Mouse (Mus musculus) forebrain, embryonic 15.5 days (tissue): Measurements from ENCODE around the gene Top1. TPM values are rescaled to one million over a fixed set of nuclear protein-coding genes. Genes with fewer than 3 reads are reported as not detected.

ENCODE experiments used
- ATAC-seq: fragments of 200-750 bp; cut with Nextera tagmentation; replicated peaks from 2 replicates; pipeline ENCODE4 v1.8.0; 2017; ENCODE audit warnings: mild to moderate bottlenecking, moderate TSS enrichment, moderate library complexity
- H3K27ac ChIP-seq: fragments of 300-500 bp; sonication (generic); replicated peaks from 2 replicates; pipeline ENCODE4 v1.5.1; 2015; ENCODE audit warnings: mild to moderate bottlenecking, inconsistent platforms
- H3K27me3 ChIP-seq: fragments of 300-500 bp; sonication (generic); 2 replicates; pipeline ENCODE4 v1.6.1; 2015; ENCODE audit warnings: inconsistent platforms
- H3K36me3 ChIP-seq: fragments of 300-500 bp; sonication (generic); 2 replicates; pipeline ENCODE4 v1.6.1; 2015; ENCODE audit warnings: mild to moderate bottlenecking, inconsistent platforms
- H3K4me1 ChIP-seq: fragments of 300-500 bp; sonication (generic); 2 replicates; pipeline ENCODE4 v1.6.1; 2015; ENCODE audit warnings: inconsistent platforms
- H3K4me2 ChIP-seq: fragments of 300-500 bp; sonication (generic); replicated peaks from 2 replicates; pipeline ENCODE4 v1.6.1; 2015; ENCODE audit warnings: mild to moderate bottlenecking, inconsistent platforms
- H3K4me3 ChIP-seq: fragments of 300-500 bp; sonication (generic); 2 replicates; pipeline ENCODE4 v1.5.1; 2015; ENCODE audit warnings: mild to moderate bottlenecking, inconsistent platforms
- H3K9ac ChIP-seq: fragments of 300-500 bp; sonication (generic); replicated peaks from 2 replicates; pipeline ENCODE4 v1.6.1; 2015; ENCODE audit warnings: mild to moderate bottlenecking, inconsistent platforms
- H3K9me3 ChIP-seq: fragments of 300-500 bp; sonication (generic); 2 replicates; pipeline ENCODE4 v1.6.1; 2016; ENCODE audit warnings: inconsistent platforms
- WGBS: fragments of 180-500 bp; shearing (Covaris S2); methylation state at CpG from one replicate; pipeline ENCODE4 v1.1.7; 2015; ENCODE audit warnings: mixed read lengths; 5-methylcytosine and 5-hydroxymethylcytosine counted together
- polyA plus RNA-seq: library from polyadenylated mRNA; unstranded; fragments of >200 nt; fragmentation: Nextera tagmentation; extraction: Ambion mirVana; gene quantifications from 2 replicates; pipeline ENCODE4 v1.2.1, GENCODE M21; 2015

Gene Top1
- polyA plus RNA-seq, 1 experiment from 2014 or later = 106 TPM

DNA sequence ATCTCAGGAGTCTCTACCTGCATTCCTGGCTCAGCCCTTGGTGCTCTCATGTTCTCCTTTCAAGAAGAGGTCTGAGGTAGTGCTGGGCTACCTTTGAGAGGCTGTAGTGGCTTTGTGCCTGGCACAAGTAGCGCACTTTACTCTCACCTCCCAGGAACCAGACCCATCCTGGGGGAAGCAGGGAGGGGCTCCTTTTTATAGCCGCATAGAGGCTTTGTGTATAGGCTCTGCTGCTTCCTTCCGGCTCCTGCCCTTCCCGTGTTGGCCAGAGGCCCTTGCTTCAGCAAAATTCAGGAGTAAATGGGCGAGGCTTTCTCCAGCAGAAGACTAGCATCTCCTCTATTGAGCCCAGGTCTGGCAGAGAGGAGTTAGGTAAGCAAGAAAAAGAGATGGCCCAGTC, 92.7 kb downstream of the Top1 start:
- no peak overlapping the region; the same call in 1 of the 2 replicates for H3K27ac ChIP-seq
- H3K4me2 ChIP-seq = no peak overlapping the region
- H3K4me1 ChIP-seq = peaks cover 77% of the 10 kb centered on the region
- 78% methylated on average over 5 of the region's 5 CpGs for WGBS
- no peak for ATAC-seq
- H3K9ac ChIP-seq = no peak overlapping the region
- H3K9me3 ChIP-seq = no peaks in the 10 kb centered on the region
- H3K27me3 ChIP-seq = no peaks in the 10 kb centered on the region
- no peak overlapping the region for H3K4me3 ChIP-seq
- peaks cover 14% of the 10 kb centered on the region for H3K36me3 ChIP-seq

DNA sequence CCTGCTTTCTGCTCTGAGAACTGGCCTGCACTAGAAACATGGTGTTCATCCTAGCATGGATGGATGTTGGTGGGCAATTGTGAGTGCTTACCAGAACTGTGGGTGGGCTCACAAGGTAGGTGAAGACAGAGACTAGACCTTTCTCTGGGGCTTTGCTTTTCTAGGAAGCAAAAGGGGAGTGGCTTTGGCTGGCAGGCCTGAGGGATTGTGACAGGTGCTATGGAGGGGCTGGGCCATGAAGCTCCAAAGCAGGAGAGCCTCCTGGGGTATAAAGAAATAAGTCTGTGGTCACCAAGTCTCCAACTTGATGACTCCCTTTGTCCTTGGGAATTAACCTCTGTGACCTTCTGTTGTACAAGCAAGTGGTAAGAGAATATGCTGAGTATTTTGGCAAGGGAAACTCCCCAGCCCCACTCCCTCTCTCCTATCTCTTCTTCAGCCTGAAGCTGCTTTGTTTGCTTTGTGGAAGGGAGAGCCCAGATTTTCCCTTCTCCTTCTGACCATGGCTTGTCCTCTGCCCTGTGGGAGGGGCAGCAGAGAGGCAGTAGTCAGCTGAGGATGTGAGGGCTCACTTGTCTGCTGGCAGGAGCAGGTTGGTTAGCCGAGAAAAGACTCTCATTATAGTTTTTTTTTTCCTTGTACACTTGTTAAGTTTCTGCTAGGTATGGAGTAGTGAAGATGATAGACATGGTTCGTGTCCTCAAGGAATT, 94.1 kb downstream of the Top1 start:
- Histone ChIP-seq H3K27ac (peak overlapping the region; percentile 52), H3K27me3 (no peaks in the 10 kb centered on the region), H3K4me3 (no peak overlapping the region), H3K9ac (no peak overlapping the region), H3K36me3 (peaks cover 14% of the 10 kb centered on the region), H3K9me3 (no peaks in the 10 kb centered on the region), H3K4me1 (peaks cover 70% of the 10 kb centered on the region), H3K4me2 (no peak overlapping the region)
- no peak for ATAC-seq
- 48% methylated on average over 2 of the region's 2 CpGs for WGBS

- Histone ChIP-seq H3K27ac (peak overlapping the region; percentile 52), H3K36me3 (peaks cover 9% of the 10 kb centered on the region; the same call in 1 of the 2 replicates), H3K4me3 (no peak overlapping the region), H3K9me3 (no peaks in the 10 kb centered on the region), H3K4me2 (no peak overlapping the region), H3K4me1 (peaks cover 68% of the 10 kb centered on the region), H3K9ac (no peak overlapping the region; the same call in 1 of the 2 replicates), H3K27me3 (no peaks in the 10 kb centered on the region)
- peak; percentile 69 for ATAC-seq
- WGBS = 31% methylated on average over 11 of the region's 11 CpGs
Observed at GRCm38 (mm10) chr2:160740521-160741156, 95.0 kb downstream of the Top1 start.

- Histone ChIP-seq H3K27me3 (no peaks in the 10 kb centered on the region), H3K9ac (no peak overlapping the region), H3K4me1 (peaks cover 66% of the 10 kb centered on the region), H3K27ac (peak overlapping the region; percentile 52), H3K9me3 (no peaks in the 10 kb centered on the region), H3K36me3 (peaks cover 11% of the 10 kb centered on the region), H3K4me3 (no peak overlapping the region), H3K4me2 (no peak overlapping the region)
- 85% methylated on average over 3 of the region's 3 CpGs for WGBS
- ATAC-seq = no peak
Observed at GRCm38 (mm10) chr2:160741580-160741979, 95.9 kb downstream of the Top1 start.

GRCm38 (mm10) chr2:160742161-160742609, 96.5 kb downstream of the Top1 start:
- Histone ChIP-seq H3K4me1 (peaks cover 63% of the 10 kb centered on the region), H3K36me3 (peaks cover 11% of the 10 kb centered on the region), H3K27ac (peak overlapping the region; percentile 52; the same call in 1 of the 2 replicates), H3K9ac (no peak overlapping the region), H3K27me3 (no peaks in the 10 kb centered on the region), H3K4me2 (no peak overlapping the region), H3K4me3 (no peak overlapping the region), H3K9me3 (no peaks in the 10 kb centered on the region)
- no peak for ATAC-seq
- 84% methylated on average over 1 of the region's 1 CpGs for WGBS

- 93% methylated on average over 7 of the region's 7 CpGs for WGBS
- Histone ChIP-seq H3K9ac (no peak overlapping the region), H3K4me2 (no peak overlapping the region), H3K36me3 (peaks cover 30% of the 10 kb centered on the region), H3K4me3 (no peak overlapping the region), H3K27me3 (no peaks in the 10 kb centered on the region), H3K27ac (no peak overlapping the region), H3K9me3 (no peaks in the 10 kb centered on the region), H3K4me1 (peaks cover 50% of the 10 kb centered on the region)
- no peak for ATAC-seq
Observed at GRCm38 (mm10) chr2:160744040-160744822, 98.5 kb downstream of the Top1 start.

DNA sequence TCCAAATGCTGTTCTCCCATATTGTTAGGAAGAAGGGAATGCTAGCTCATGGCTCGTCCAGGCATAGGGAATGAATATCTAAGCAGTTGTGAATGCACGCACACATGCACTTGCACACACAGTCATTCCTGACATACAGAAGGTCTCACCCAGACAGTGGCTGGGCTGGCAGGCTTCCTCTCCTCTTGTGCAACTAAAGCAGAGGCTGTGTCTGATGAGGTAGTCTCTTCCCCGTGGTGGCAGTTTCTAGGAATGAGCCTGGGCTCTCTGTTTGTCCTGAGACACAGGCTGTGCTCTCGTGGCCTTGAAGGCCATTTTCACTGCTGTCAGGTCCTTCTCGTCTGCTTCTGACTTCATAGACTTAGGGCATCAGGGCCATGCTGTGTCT, 99.1 kb downstream of the Top1 start:
- no peak for ATAC-seq
- WGBS = 88% methylated on average over 5 of the region's 5 CpGs
- Histone ChIP-seq H3K4me1 (peaks cover 44% of the 10 kb centered on the region), H3K4me3 (no peak overlapping the region), H3K36me3 (peaks cover 36% of the 10 kb centered on the region), H3K9ac (no peak overlapping the region), H3K4me2 (no peak overlapping the region), H3K27me3 (no peaks in the 10 kb centered on the region), H3K27ac (no peak overlapping the region), H3K9me3 (no peaks in the 10 kb centered on the region)

- H3K4me3 ChIP-seq = no peak overlapping the region
- H3K27me3 ChIP-seq = no peaks in the 10 kb centered on the region
- 97% methylated on average over 1 of the region's 1 CpGs for WGBS
- H3K27ac ChIP-seq = no peak overlapping the region
- peaks cover 37% of the 10 kb centered on the region for H3K4me1 ChIP-seq
- H3K36me3 ChIP-seq = peaks cover 43% of the 10 kb centered on the region
- no peaks in the 10 kb centered on the region for H3K9me3 ChIP-seq
- no peak overlapping the region for H3K9ac ChIP-seq
- no peak overlapping the region for H3K4me2 ChIP-seq
- ATAC-seq = no peak
Observed at GRCm38 (mm10) chr2:160745497-160745896, 99.8 kb downstream of the Top1 start.

- WGBS = 96% methylated on average over 5 of the region's 5 CpGs
- Histone ChIP-seq H3K4me2 (no peak overlapping the region), H3K4me3 (no peak overlapping the region), H3K9ac (no peak overlapping the region), H3K27ac (no peak overlapping the region), H3K9me3 (no peaks in the 10 kb centered on the region), H3K36me3 (peaks cover 54% of the 10 kb centered on the region), H3K4me1 (peaks cover 26% of the 10 kb centered on the region), H3K27me3 (no peaks in the 10 kb centered on the region)
- no peak for ATAC-seq
Observed at GRCm38 (mm10) chr2:160746637-160747036, 100.9 kb downstream of the Top1 start.

GRCm38 (mm10) chr2:160747075-160747474, 101.4 kb downstream of the Top1 start:
- no peak for ATAC-seq
- H3K27ac ChIP-seq = no peak overlapping the region
- no peak overlapping the region for H3K4me3 ChIP-seq
- no peak overlapping the region for H3K9ac ChIP-seq
- H3K27me3 ChIP-seq = no peaks in the 10 kb centered on the region
- peaks cover 58% of the 10 kb centered on the region for H3K36me3 ChIP-seq
- H3K4me2 ChIP-seq = no peak overlapping the region
- H3K9me3 ChIP-seq = no peaks in the 10 kb centered on the region
- peaks cover 22% of the 10 kb centered on the region for H3K4me1 ChIP-seq
- WGBS = 81% methylated on average over 10 of the region's 10 CpGs

GRCm38 (mm10) chr2:160756583-160757203, 111.0 kb downstream of the Top1 start:
- H3K27me3 ChIP-seq = no peaks in the 10 kb centered on the region
- WGBS = 90% methylated on average over 6 of the region's 6 CpGs
- no peak overlapping the region for H3K27ac ChIP-seq
- H3K36me3 ChIP-seq = peaks cover 100% of the 10 kb centered on the region
- ATAC-seq = no peak
- no peak overlapping the region for H3K4me2 ChIP-seq
- no peaks in the 10 kb centered on the region for H3K4me1 ChIP-seq
- no peaks in the 10 kb centered on the region for H3K9me3 ChIP-seq
- no peak overlapping the region for H3K4me3 ChIP-seq
- H3K9ac ChIP-seq = no peak overlapping the region
